Mouse (Mus musculus) hindbrain, embryonic 16.5 days (tissue): ENCODE data around the gene Spred2. TPM values are rescaled to one million over a fixed set of nuclear protein-coding genes. Genes with fewer than 3 reads are reported as not detected.

Experiments
- polyA plus RNA-seq: library from polyadenylated mRNA; unstranded; fragments of >200 nt; fragmentation: Nextera tagmentation; extraction: Ambion mirVana; gene quantifications from 2 replicates; pipeline ENCODE4 v1.2.1, GENCODE M21; 2015

Spred2 gene
- polyA plus RNA-seq, 1 experiment from 2014 or later, result 7.4 TPM

Other genes with a start within 250 kb of the Spred2 start
- 155 and 166 TPM in 2 replicates for gene Actr2, start 188.5 kb downstream of the Spred2 start, polyA plus RNA-seq